Comparison of ENCODE assay signal across 21 mouse cellular contexts in the genomic region with DNA sequence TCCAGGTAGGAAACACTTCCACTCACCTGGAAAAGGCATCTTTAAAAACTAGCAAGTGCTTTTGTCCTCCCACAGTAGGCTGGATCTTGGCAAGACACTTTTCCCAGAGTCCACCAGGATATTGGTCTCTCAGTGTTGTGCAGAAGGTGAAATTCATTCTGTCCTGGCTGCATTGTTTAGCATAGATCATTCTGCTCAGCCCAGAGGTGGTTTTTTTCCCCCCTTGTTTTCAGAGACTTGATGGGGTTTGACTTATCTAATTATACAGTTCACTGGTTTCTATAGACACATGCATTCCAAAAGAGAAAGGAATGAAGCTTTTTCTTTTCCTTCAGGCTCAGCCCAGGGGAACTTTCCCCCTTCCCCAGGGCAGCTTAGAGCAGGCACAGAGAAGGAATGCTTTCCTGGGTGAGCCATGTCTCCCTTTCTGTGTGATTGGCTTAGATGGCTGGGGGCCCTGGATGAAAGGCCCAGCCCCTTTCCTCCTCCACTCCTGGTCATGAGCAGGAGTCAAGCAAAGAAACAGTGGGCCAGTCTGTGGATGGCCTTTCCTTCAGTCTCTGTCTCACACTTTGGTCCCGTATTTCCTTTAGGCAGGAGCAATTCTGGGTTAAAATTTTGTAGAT. TPM values are rescaled to one million over a fixed set of nuclear protein-coding genes. Genes with fewer than 3 reads are reported as not detected.
DNase-seq lines count a peak whose midpoint lies in the region; ATAC-seq and TF ChIP-seq lines count a peak whose summit lies in the region.
"Had no signal": no experiment of that assay in that cellular context is flagged by ENCODE, and none has a peak within 500 bp of the region (broad histone marks: within the 10 kb centered on the region; RNA-seq: fewer than 3 reads in every experiment).

No protein-coding gene starts in this region.

- H3K9me3 ChIP-seq in forebrain, embryonic 10.5 days = no peaks in the 10 kb centered on the region
- H3K9me3 ChIP-seq in forebrain, postnatal 0 days (ENCODE audit: low read length) = no peaks in the 10 kb centered on the region
- no peaks in the 10 kb centered on the region for H3K9me3 ChIP-seq in kidney, embryonic 15.5 days (replicated peaks)
- H3K9me3 ChIP-seq in midbrain, embryonic 14.5 days (ENCODE audit: control insufficient read depth, low read length) = no peaks in the 10 kb centered on the region
- H3K9me3 ChIP-seq: megakaryocyte, embryonic 14.5 days had no signal

- no peak overlapping the region for H3K4me2 ChIP-seq in forebrain, postnatal 0 days (ENCODE audit: low read depth)
- no peak overlapping the region for H3K4me2 ChIP-seq in kidney, embryonic 15.5 days
- H3K4me2 ChIP-seq in midbrain, embryonic 14.5 days (ENCODE audit: low read length) = no peak overlapping the region
- H3K4me2 ChIP-seq: heart, embryonic 11.5 days had no signal

- H3K4me3 ChIP-seq in forebrain, embryonic 10.5 days = no peak overlapping the region
- no peak overlapping the region for H3K4me3 ChIP-seq in forebrain, postnatal 0 days (ENCODE audit: low read depth, low read length)
- no peak overlapping the region for H3K4me3 ChIP-seq in kidney, embryonic 15.5 days (replicated peaks)
- H3K4me3 ChIP-seq in midbrain, embryonic 14.5 days (replicated peaks; ENCODE audit: low read depth, low read length) = no peak overlapping the region
- H3K4me3 ChIP-seq: megakaryocyte, embryonic 14.5 days had no signal

- TF ChIP-seq CTCF in forebrain, postnatal 0 days (IDR thresholded peaks at IDR 0.05; ENCODE audit: low read depth) = no peak

- no peaks in the 10 kb centered on the region for H3K27me3 ChIP-seq in forebrain, embryonic 10.5 days (ENCODE audit: poor library complexity, severe bottlenecking)
- no peaks in the 10 kb centered on the region for H3K27me3 ChIP-seq in forebrain, postnatal 0 days (ENCODE audit: insufficient read depth, low read length)
- no peaks in the 10 kb centered on the region for H3K27me3 ChIP-seq in kidney, embryonic 15.5 days
- no peaks in the 10 kb centered on the region for H3K27me3 ChIP-seq in midbrain, embryonic 14.5 days (ENCODE audit: control insufficient read depth, insufficient read depth, low read length)

- WGBS in forebrain, embryonic 10.5 days = 30% methylated on average over 1 of the region's 1 CpGs
- 15% methylated on average over 1 of the region's 1 CpGs for WGBS in forebrain, postnatal 0 days
- WGBS in kidney, embryonic 15.5 days = 39% methylated on average over 1 of the region's 1 CpGs
- 22% methylated on average over 1 of the region's 1 CpGs for WGBS in midbrain, embryonic 14.5 days

- peak; percentile 29 for DNase-seq in forebrain, embryonic 10.5 days (ENCODE audit: extremely low spot score, low spot score)
- no peak for DNase-seq in forebrain, postnatal 0 days
- no peak for DNase-seq in kidney, postnatal 36 days
- DNase-seq in embryo, embryonic 9.5 days (ENCODE audit: extremely low spot score) = peak; percentile 20
- DNase-seq in midbrain, embryonic 14.5 days = peak; percentile 5
- DNase-seq in thymus, postnatal 0 days (ENCODE audit: low spot score) = no peak
- no peak for DNase-seq in spleen, postnatal 4 days (ENCODE audit: low spot score in 2 of 2)
- DNase-seq: adrenal gland, postnatal 25 days; cerebellum, postnatal 10 days; gastrocnemius, postnatal 36 days; heart, postnatal 36 days; lung, postnatal 10 days; right cerebral cortex, postnatal 14 days had no signal

- no peak for ATAC-seq in forebrain, postnatal 0 days
- ATAC-seq in kidney, embryonic 15.5 days (replicated peaks; ENCODE audit: low FRiP score) = 0 out of 2 replicates have a peak, but pooled peaks have one; percentile 37
- ATAC-seq in midbrain, embryonic 14.5 days (ENCODE audit: low FRiP score, low TSS enrichment) = no peak
- ATAC-seq: intestine, embryonic 16.5 days had no signal

- H3K9ac ChIP-seq in forebrain, postnatal 0 days = no peak overlapping the region
- no peak overlapping the region for H3K9ac ChIP-seq in kidney, embryonic 15.5 days
- no peak overlapping the region for H3K9ac ChIP-seq in midbrain, embryonic 14.5 days (replicated peaks; ENCODE audit: low read length)
- H3K9ac ChIP-seq: liver, embryonic 14.5 days had no signal

- peak overlapping the region; percentile 83 for H3K27ac ChIP-seq in forebrain, embryonic 10.5 days
- no peak overlapping the region for H3K27ac ChIP-seq in forebrain, postnatal 0 days (ENCODE audit: low read depth, low read length)
- peak overlapping the region; percentile 54 for H3K27ac ChIP-seq in kidney, embryonic 15.5 days
- no peak overlapping the region for H3K27ac ChIP-seq in midbrain, embryonic 14.5 days (replicated peaks; ENCODE audit: low read depth, low read length)
- H3K27ac ChIP-seq: liver, embryonic 14.5 days had no signal

- peaks cover 33% of the 10 kb centered on the region for H3K4me1 ChIP-seq in forebrain, embryonic 10.5 days
- H3K4me1 ChIP-seq in forebrain, postnatal 0 days (ENCODE audit: insufficient read depth) = no peaks in the 10 kb centered on the region
- peaks cover 22% of the 10 kb centered on the region for H3K4me1 ChIP-seq in kidney, embryonic 15.5 days
- H3K4me1 ChIP-seq in midbrain, embryonic 14.5 days (ENCODE audit: control insufficient read depth, insufficient read depth, low read length) = peaks cover 7% of the 10 kb centered on the region; the same call in 1 of the 2 replicates
- H3K4me1 ChIP-seq: megakaryocyte, embryonic 14.5 days had no signal

- H3K36me3 ChIP-seq in forebrain, embryonic 10.5 days (replicated peaks) = no peaks in the 10 kb centered on the region
- H3K36me3 ChIP-seq in forebrain, postnatal 0 days (ENCODE audit: insufficient read depth) = no peaks in the 10 kb centered on the region
- H3K36me3 ChIP-seq in kidney, embryonic 15.5 days = no peaks in the 10 kb centered on the region
- H3K36me3 ChIP-seq in midbrain, embryonic 14.5 days (ENCODE audit: control insufficient read depth, insufficient read depth, low read length) = no peaks in the 10 kb centered on the region

RNA-seq across cellular contexts. Expression of a gene that starts 49.6 kb away (rescaled TPM):
- not detected in 2 replicates for polyA plus RNA-seq in forebrain, embryonic 10.5 days (2016; fragmentation: Nextera tagmentation; extraction: Ambion mirVana)
- total RNA-seq in forebrain, postnatal 0 days (2014; rRNA removed) = not detected in 2 replicates
- polyA plus RNA-seq in forebrain, postnatal 0 days (2015; fragmentation: Nextera tagmentation; extraction: Ambion mirVana) = 1.4 and 2.3 TPM in 2 replicates
- 0.88 TPM in 1 of 2 replicates, not detected in the other for polyA plus RNA-seq in kidney, embryonic 15.5 days (2015; fragmentation: Nextera tagmentation; extraction: Ambion mirVana)
- polyA plus RNA-seq in midbrain, embryonic 14.5 days (2014; fragmentation: Nextera tagmentation; extraction: Ambion mirVana) = not detected in 2 replicates
- 1.5 and 2.3 TPM in 2 replicates for polyA plus RNA-seq in thymus, postnatal 0 days (2015; fragmentation: Nextera tagmentation; extraction: Ambion mirVana)
- total RNA-seq: adrenal gland, postnatal 25 days; gastrocnemius, postnatal 36 days; heart, postnatal 36 days; layer of hippocampus, adult 18-20 months; left cerebral cortex, adult 18-20 months had no signal
- polyA plus RNA-seq: heart, embryonic 11.5 days; limb, embryonic 11.5 days had no signal

Comparison
In these comparisons a context has a peak if more than half of its experiments do, and no peak if none do; other contexts are left out.
1. DNase-seq: peak in forebrain, embryonic 10.5 days (single experiment), embryo, embryonic 9.5 days (single experiment) and midbrain, embryonic 14.5 days (single experiment); none in forebrain, postnatal 0 days (single experiment), kidney, postnatal 36 days (0 of 2), thymus, postnatal 0 days (single experiment) and spleen, postnatal 4 days (0 of 2).
2. H3K27ac ChIP-seq: peak in forebrain, embryonic 10.5 days (single experiment) and kidney, embryonic 15.5 days (single experiment); none in forebrain, postnatal 0 days (single experiment) and midbrain, embryonic 14.5 days (single experiment).